Mouse (Mus musculus) liver, adult 2 months (tissue): ENCODE results near the gene Tubb4a.

Source experiments
- CTCF ChIP-seq: fragments of 200-500 bp; IDR thresholded peaks from 2 replicates; pipeline ENCODE4 v1.5.1; 2011; ENCODE audit warnings: low read depth, low read length, control low read depth
- POLR2A ChIP-seq: fragments of 200-500 bp; IDR thresholded peaks from 2 replicates; pipeline ENCODE4 v1.6.1; 2011; ENCODE audit warnings: low read length, control low read depth; ENCODE audit not compliant: insufficient read depth; ENCODE audit errors: extremely low read depth

GRCm38 (mm10) chr17:57096623-57096920, 9.0 kb upstream of the Tubb4a start:
- TF ChIP-seq CTCF = peak; percentile 96
- TF ChIP-seq POLR2A = no peak
